Mouse (Mus musculus) midbrain, embryonic 11.5 days (tissue): ENCODE data around the gene Tas2r114. TPM values are rescaled to one million over a fixed set of nuclear protein-coding genes. Genes with fewer than 3 reads are reported as not detected.

Experiments
- ATAC-seq: fragments of 200-750 bp; cut with Nextera tagmentation; 2 replicates; pipeline ENCODE4 v1.8.0; 2017; ENCODE audit warnings: moderate TSS enrichment, moderate library complexity; ENCODE audit not compliant: low FRiP score
- DNase-seq: peaks from one replicate; pipeline ENCODE4 v3.0.0; 2015; ENCODE audit warnings: low spot score; ENCODE audit errors: missing footprints
- H3K27ac ChIP-seq: fragments of 300-500 bp; sonication (generic); 2 replicates; pipeline ENCODE4 v1.5.1; 2014; ENCODE audit warnings: low read depth, low read length
- H3K27me3 ChIP-seq: fragments of 300-500 bp; sonication (generic); 2 replicates; pipeline ENCODE4 v1.6.1; 2014; ENCODE audit warnings: mild to moderate bottlenecking, low read length, moderate library complexity, mixed read lengths; ENCODE audit not compliant: control insufficient read depth, insufficient read depth
- H3K36me3 ChIP-seq: fragments of 300-500 bp; sonication (generic); 2 replicates; pipeline ENCODE4 v1.6.1; 2014; ENCODE audit warnings: mild to moderate bottlenecking, low read length, moderate library complexity, mixed read lengths; ENCODE audit not compliant: control insufficient read depth, insufficient read depth
- H3K4me1 ChIP-seq: fragments of 300-500 bp; sonication (generic); 2 replicates; pipeline ENCODE4 v1.6.1; 2014; ENCODE audit warnings: low read length; ENCODE audit not compliant: control insufficient read depth, insufficient read depth
- H3K4me2 ChIP-seq: fragments of 300-500 bp; sonication (generic); 2 replicates; pipeline ENCODE4 v1.6.1; 2014; ENCODE audit warnings: mild to moderate bottlenecking, moderate library complexity
- H3K4me3 ChIP-seq: fragments of 300-500 bp; sonication (generic); 2 replicates; pipeline ENCODE4 v1.5.1; 2014; ENCODE audit warnings: low read depth, low read length
- H3K9ac ChIP-seq: fragments of 300-500 bp; sonication (generic); 2 replicates; pipeline ENCODE4 v1.6.1; 2014; ENCODE audit warnings: low read length
- H3K9me3 ChIP-seq: fragments of 300-500 bp; sonication (generic); 2 replicates; pipeline ENCODE4 v1.6.1; 2016; ENCODE audit warnings: low read length; ENCODE audit not compliant: control insufficient read depth
- WGBS: fragments of 180-500 bp; shearing (Covaris S2); extraction: QIAGEN DNeasy Blood & Tissue Kit; methylation state at CpG from one replicate; pipeline ENCODE4 v1.1.7; 2014; 5-methylcytosine and 5-hydroxymethylcytosine counted together
- polyA plus RNA-seq: library from polyadenylated mRNA; unstranded; fragments of >200 nt; fragmentation: Nextera tagmentation; extraction: Ambion mirVana; gene quantifications from 2 replicates; pipeline ENCODE4 v1.2.1, GENCODE M21; 2014

The Tas2r114 gene
- not detected in 2 replicates for polyA plus RNA-seq

- H3K4me1 ChIP-seq = no peaks in the 10 kb centered on the region
- no peak within 1 kb of the TSS for H3K4me2 ChIP-seq
- no peak within 1 kb of the TSS for H3K9ac ChIP-seq
- H3K36me3 ChIP-seq = no peaks in the 10 kb centered on the region
- no peaks in the 10 kb centered on the region for H3K27me3 ChIP-seq
- H3K4me3 ChIP-seq = no peak within 1 kb of the TSS
- DNase-seq (no peak), ATAC-seq (no peak)
- no peaks in the 10 kb centered on the region; the same call in 1 of the 2 replicates for H3K9me3 ChIP-seq
- no peak within 1 kb of the TSS for H3K27ac ChIP-seq
Measured at GRCm38 (mm10) chr6:131689963-131690362, at the start of gene Tas2r114. TSS of gene Tas2r114 (minus strand) at chr6:131690063.

GRCm38 (mm10) chr6:131712803-131713202 lies 22.9 kb upstream of the Tas2r114 start:
- 41% methylated on average over 7 of the region's 7 CpGs for WGBS
- DNase-seq = no peak
- H3K4me2 ChIP-seq = no peak overlapping the region
- no peak overlapping the region for H3K27ac ChIP-seq
- no peak for ATAC-seq
- H3K27me3 ChIP-seq = no peaks in the 10 kb centered on the region
- no peak overlapping the region for H3K9ac ChIP-seq
- peaks cover 4% of the 10 kb centered on the region for H3K9me3 ChIP-seq
- H3K36me3 ChIP-seq = no peaks in the 10 kb centered on the region
- no peak overlapping the region for H3K4me3 ChIP-seq
- H3K4me1 ChIP-seq = no peaks in the 10 kb centered on the region

GRCm38 (mm10) chr6:131687395-131687794 lies 2.5 kb downstream of the Tas2r114 start, which contains the start of gene Tas2r105:
TSS of gene Tas2r105 (minus strand) at chr6:131687495.
- H3K27me3 ChIP-seq = no peaks in the 10 kb centered on the region
- no peaks in the 10 kb centered on the region for H3K4me1 ChIP-seq
- no peak within 1 kb of the TSS for H3K4me2 ChIP-seq
- H3K9ac ChIP-seq = no peak within 1 kb of the TSS
- ATAC-seq (no peak), DNase-seq (no peak)
- 89% methylated on average over 1 of the region's 1 CpGs for WGBS
- H3K4me3 ChIP-seq = no peak within 1 kb of the TSS
- no peak within 1 kb of the TSS for H3K27ac ChIP-seq
- H3K36me3 ChIP-seq = no peaks in the 10 kb centered on the region
- no peaks in the 10 kb centered on the region; the same call in 1 of the 2 replicates for H3K9me3 ChIP-seq

GRCm38 (mm10) chr6:131685644-131686043 lies 4.2 kb downstream of the Tas2r114 start, which contains the start of gene Tas2r104:
TSS of gene Tas2r104 (minus strand) at chr6:131685744.
- WGBS = 69% methylated on average over 1 of the region's 1 CpGs
- H3K36me3 ChIP-seq = no peaks in the 10 kb centered on the region
- ATAC-seq = no peak

GRCm38 (mm10) chr6:131678786-131679185 lies 11.1 kb downstream of the Tas2r114 start, which contains the start of gene Tas2r106:
TSS of gene Tas2r106 (minus strand) at chr6:131678886.
- Histone ChIP-seq H3K4me3 (no peak within 1 kb of the TSS), H3K27me3 (no peaks in the 10 kb centered on the region), H3K36me3 (no peaks in the 10 kb centered on the region), H3K9ac (no peak within 1 kb of the TSS), H3K27ac (no peak within 1 kb of the TSS), H3K9me3 (peaks cover 3% of the 10 kb centered on the region; the same call in 1 of the 2 replicates), H3K4me1 (no peaks in the 10 kb centered on the region), H3K4me2 (no peak within 1 kb of the TSS)
- ATAC-seq (no peak), DNase-seq (no peak)
- WGBS = 79% methylated on average over 3 of the region's 3 CpGs

More at GRCm38 (mm10) chr6:131685644-131686043, 4.2 kb downstream of the Tas2r114 start, which contains the start of gene Tas2r104:
- H3K4me1 ChIP-seq = no peaks in the 10 kb centered on the region
- no peak within 1 kb of the TSS for H3K4me3 ChIP-seq
- H3K9me3 ChIP-seq = no peaks in the 10 kb centered on the region
- no peak within 1 kb of the TSS for H3K27ac ChIP-seq
- H3K4me2 ChIP-seq = no peak within 1 kb of the TSS
- no peaks in the 10 kb centered on the region for H3K27me3 ChIP-seq
- no peak within 1 kb of the TSS for H3K9ac ChIP-seq
- DNase-seq = no peak

GRCm38 (mm10) chr6:131660049-131660448 lies 29.8 kb downstream of the Tas2r114 start, which contains the start of gene Tas2r107:
TSS of gene Tas2r107 (minus strand) at chr6:131660149.
- Histone ChIP-seq H3K4me1 (no peaks in the 10 kb centered on the region), H3K4me2 (no peak within 1 kb of the TSS), H3K36me3 (no peaks in the 10 kb centered on the region), H3K27ac (no peak within 1 kb of the TSS), H3K9me3 (no peaks in the 10 kb centered on the region; the same call in 1 of the 2 replicates), H3K27me3 (no peaks in the 10 kb centered on the region), H3K9ac (no peak within 1 kb of the TSS), H3K4me3 (no peak within 1 kb of the TSS)
- ATAC-seq = no peak
- no peak for DNase-seq

Other genes starting within 250 kb of the Tas2r114 start
- not detected in 2 replicates for gene 5430401F13Rik, start 203.7 kb downstream of the Tas2r114 start, polyA plus RNA-seq
- not detected in 2 replicates for gene Gm6619, start 203.7 kb downstream of the Tas2r114 start, polyA plus RNA-seq
- not detected in 2 replicates for gene Tas2r130, start 59.2 kb downstream of the Tas2r114 start, polyA plus RNA-seq
- gene Tas2r107, start 29.9 kb downstream of the Tas2r114 start, polyA plus RNA-seq = not detected in 2 replicates
- gene Tas2r106, start 11.2 kb downstream of the Tas2r114 start, polyA plus RNA-seq = not detected in 2 replicates
- not detected in 2 replicates for gene Tas2r104, start 4.3 kb downstream of the Tas2r114 start, polyA plus RNA-seq
- gene Tas2r105, start 2.6 kb downstream of the Tas2r114 start, polyA plus RNA-seq = not detected in 2 replicates